Mouse (Mus musculus) mouse trophoblast stem cell (cell line): ENCODE data around the gene Dlgap3.

ENCODE experiments used
- in situ Hi-C, 2 experiments: fragments of 300-500 bp; cut with MseI, MboI; formaldehyde crosslinking; loops; 2 replicates in 1 of 2; 3 replicates in 1 of 2; pipeline ENCODE4 v1.15.1; 2025

The Dlgap3 gene

DNA sequence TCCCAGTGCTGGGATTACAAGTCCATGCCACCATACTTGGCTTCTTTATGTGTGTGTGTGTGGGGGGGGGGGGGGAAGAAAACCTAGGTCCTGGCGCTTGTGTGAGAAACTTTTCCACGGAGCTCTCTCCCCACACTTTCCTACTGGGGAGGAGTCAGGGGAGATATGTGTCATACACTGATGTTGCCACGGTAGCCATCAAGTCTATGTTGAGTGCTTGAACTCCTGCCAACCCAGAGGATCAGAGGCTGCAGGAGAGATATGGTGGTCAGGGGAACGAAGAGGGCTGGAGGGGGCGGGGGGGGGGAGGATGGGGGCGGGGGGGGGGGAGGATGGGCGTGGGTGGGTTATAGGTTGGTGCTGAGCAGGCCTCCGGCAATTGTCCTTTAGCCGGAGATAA, 46.8 kb downstream of the Dlgap3 start:
- in situ Hi-C loops: no loop called here

GRCm38 (mm10) chr4:127216251-127216651, 47.2 kb downstream of the Dlgap3 start:
- in situ Hi-C loops: no loop called here

DNA sequence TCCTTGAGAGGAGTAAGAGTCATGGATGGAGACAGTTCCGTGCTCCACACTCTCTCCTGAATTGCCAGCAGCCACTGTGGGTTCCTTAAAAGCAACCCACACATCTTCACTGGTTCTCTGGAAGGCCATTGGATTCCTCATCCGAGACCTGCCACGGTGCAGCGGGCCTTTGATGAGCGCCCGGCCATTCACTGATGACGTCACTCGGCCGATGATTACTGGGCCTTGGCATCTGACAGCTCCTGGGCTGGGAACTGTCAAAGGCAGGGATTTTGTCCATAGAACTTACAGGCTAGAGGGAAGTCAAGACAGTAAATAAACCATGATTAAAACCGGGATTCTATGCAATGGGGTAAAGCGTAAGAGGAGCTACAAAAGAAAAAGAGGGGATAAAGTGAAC, 48.0 kb downstream of the Dlgap3 start:
- in situ Hi-C loops: no loop called here

DNA sequence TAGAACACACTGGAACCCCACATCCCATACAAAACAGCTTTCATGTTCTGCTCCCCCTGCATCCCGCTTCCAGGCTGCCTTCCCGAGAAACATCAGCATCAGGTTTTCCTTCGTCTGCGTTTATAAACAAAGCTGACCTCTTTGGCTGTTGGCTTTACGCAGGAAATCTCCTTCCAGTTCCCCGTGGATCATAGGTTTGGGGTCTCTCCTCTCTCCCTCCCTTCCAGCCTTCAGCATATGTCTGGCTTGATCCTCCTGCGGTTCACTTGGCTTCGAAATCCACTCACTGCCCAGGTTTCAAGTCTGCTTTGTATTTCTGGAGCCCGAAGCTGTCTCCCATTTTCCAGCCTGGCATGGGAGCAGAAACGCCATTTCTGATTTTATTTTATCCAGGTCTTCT, 54.3 kb downstream of the Dlgap3 start:
- in situ Hi-C loops: no loop called here

DNA sequence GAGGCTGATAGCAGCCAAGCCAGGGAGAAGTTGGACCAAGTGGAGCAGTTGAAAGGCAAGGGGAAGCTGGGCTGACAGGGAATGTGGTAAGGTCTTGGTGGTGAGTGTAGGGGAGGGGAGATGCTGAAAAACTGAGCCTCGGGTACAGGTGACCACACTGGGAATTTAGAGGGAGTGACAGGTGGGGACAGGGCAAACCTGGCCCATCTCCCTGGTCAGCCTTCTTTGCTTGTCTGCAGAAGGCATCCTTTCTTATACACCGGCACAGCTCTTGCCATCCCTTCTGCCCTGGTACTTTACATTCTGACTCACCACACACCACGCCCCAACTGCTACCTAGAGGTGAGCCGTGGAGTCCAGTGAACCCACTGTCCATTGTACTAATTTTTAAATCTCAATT, 54.8 kb downstream of the Dlgap3 start:
- in situ Hi-C loops: no loop called here

DNA sequence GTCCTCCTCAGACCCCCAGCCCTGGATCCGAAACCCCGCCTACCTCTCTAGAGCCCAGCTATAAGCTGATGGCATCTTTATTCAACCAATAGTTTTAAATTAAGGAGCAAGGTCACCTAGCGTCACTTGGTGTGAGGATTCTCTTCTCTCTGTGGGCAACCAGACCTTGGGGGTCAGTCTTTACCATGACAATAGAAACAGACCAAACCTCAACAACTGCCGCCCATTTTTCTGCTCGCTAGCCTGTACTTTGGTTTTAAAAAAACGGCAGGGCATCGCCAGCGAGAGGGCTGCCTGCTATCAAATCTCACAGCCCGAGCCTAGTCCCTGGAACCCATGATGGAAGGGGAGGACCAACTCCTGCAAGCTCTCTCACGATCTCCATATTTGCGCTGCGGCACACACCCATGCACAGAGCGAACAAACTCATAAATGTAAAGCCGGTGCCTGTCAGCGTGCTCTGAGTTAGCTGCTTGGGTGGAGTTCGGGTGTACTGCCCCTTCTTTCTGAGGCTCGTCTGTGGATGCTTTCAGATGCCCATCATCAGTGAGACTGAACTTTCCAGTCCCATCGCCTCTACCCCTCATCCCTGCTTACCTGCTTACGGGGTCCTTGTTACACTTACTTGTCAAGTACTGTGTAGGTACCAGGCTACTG, 55.6 kb downstream of the Dlgap3 start:
- in situ Hi-C loops: no loop called here

DNA sequence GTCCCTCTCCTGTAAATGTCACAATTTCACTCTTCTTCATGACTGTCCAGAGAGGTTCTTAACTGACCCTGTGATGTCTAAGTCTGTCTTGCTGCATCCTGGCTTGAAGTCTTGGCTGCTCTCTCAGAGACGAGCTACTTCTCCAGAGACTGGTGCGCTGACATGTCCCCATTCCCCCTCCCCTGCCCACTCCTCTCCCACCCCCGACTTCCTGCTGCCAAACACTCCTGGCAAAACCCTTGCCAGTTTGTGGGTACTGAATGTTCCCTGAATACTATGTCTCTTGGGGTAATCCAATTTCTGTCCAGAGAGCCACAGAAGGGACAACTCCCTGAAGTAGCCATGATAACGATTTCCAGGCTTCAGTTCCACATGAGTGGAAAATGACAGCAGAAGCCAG, 57.1 kb downstream of the Dlgap3 start:
- in situ Hi-C loops: no loop called here

DNA sequence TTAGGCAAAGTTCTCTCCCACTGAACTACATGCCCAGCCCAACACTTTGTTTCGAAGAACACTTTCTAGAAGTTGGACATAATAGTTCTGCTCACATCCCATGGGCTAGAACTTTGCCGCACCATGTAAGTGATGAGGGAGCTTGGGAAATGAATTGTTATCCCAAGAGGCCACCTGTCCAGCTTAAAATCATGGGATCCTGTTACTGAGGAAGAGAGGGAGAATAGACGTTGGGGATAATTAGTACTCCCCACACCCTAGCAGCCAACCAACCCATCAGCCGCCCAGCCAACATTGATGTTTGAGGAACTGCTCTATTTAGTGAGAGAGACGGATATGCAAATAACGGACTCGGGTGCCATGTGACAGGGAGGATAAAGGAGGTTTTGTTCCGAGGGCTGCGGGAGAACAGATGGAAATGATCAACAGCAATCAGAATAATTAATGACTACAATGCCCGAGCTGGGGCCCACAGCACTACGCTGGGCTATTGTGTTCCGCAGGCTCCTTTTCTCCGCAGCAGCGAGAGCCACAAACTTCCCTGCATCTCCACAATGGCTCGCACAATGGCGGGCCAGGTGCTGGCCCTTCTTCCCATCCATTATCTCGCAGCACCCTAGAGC, 58.2 kb downstream of the Dlgap3 start:
- in situ Hi-C loops: no loop called here

GRCm38 (mm10) chr4:127232028-127232427, 63.0 kb downstream of the Dlgap3 start:
- in situ Hi-C loops: no loop called here

- in situ Hi-C loops: no loop called here
These were observed 63.5 kb downstream of the Dlgap3 start for GRCm38 (mm10) chr4:127232551-127232950.

- in situ Hi-C loops: no loop called here
These were observed 64.6 kb downstream of the Dlgap3 start for GRCm38 (mm10) chr4:127233416-127234125.

GRCm38 (mm10) chr4:127235742-127236487, 66.9 kb downstream of the Dlgap3 start:
- in situ Hi-C loops: no loop called here

DNA sequence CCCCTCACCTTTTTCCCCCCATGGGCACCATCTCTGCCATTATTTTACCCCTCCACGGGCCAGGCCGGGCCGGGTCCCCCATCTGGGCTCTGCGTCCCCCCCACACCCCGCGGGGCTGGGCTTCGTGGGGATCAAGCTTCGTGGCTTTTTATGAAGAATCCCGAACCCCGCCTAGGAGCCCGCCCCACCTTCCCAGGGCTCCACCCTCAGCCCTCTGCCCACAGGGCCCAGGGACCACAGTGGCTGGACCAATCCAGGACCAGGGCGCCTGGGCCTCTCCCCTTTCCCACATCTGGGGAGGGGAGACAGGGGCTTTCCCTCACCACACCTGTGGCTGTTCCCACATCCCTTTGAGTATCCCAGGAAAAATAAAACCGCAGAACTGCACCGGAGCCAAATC, 67.6 kb downstream of the Dlgap3 start:
- in situ Hi-C loops: no loop called here

GRCm38 (mm10) chr4:127237271-127237670, 68.3 kb downstream of the Dlgap3 start:
- in situ Hi-C loops: no loop called here

- in situ Hi-C loops: no loop called here
These were observed 73.7 kb downstream of the Dlgap3 start for GRCm38 (mm10) chr4:127242696-127243095.

GRCm38 (mm10) chr4:127243552-127243951, 74.5 kb downstream of the Dlgap3 start, which contains the start of gene Smim12:
Gene Smim12 (plus strand): TSS chr4:127243784.
- in situ Hi-C loops: no loop called here

DNA sequence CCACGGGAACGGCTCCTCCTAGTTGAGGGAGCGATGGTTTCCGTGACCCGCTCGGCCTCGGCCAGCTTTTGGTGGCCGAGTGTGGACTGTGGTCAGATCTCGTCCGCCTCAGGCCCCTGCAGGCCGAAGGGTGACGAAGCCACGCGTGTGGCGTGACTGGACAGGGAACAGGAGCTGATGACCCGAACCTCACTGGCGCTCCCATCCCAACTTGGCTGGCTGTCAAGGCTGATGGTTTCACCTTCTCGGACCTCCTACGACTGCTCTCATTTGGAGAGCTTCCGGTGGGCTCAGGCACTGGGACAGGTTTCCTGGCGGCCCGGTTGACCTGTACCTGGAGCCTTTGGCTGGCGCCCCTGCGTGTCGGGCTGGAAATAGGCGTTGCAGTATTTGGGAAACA, 74.9 kb downstream of the Dlgap3 start:
- in situ Hi-C loops: no loop called here

DNA sequence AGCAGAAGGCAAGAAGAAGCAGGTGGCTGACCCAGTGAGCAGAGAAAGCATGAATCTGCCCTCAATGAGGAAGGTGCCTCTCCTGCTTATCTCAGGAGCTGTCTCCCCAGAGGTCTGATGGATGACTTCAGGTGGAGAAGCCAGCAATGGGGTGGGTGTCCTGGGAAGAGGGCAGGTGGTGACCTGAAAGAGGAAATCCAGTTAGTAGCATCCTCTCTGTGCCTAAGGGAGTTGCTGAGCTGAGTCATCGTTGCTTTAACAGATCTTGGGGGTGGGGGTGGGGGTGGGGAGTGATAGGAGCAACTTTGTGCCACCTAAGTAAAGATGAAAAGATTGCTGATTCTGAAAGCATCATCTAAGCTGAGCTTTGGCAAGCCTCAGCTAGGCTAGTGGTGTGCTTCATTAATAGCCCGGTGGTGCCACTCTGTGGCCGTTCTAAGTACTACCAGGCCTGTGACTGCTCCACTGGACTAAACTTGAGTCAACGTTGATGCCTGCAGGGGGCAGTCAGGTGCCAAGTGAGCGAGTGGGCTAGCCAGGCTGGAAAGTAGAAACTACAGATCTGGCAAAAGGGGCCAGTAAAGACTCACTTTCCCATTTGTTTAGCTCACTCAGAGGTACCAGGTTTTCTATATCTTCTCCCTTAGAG, 80.8 kb downstream of the Dlgap3 start:
- in situ Hi-C loops: loop anchor here (5.0 kb wide), 1 partner anchor 67 kb away; no protein-coding TSS in a partner anchor

DNA sequence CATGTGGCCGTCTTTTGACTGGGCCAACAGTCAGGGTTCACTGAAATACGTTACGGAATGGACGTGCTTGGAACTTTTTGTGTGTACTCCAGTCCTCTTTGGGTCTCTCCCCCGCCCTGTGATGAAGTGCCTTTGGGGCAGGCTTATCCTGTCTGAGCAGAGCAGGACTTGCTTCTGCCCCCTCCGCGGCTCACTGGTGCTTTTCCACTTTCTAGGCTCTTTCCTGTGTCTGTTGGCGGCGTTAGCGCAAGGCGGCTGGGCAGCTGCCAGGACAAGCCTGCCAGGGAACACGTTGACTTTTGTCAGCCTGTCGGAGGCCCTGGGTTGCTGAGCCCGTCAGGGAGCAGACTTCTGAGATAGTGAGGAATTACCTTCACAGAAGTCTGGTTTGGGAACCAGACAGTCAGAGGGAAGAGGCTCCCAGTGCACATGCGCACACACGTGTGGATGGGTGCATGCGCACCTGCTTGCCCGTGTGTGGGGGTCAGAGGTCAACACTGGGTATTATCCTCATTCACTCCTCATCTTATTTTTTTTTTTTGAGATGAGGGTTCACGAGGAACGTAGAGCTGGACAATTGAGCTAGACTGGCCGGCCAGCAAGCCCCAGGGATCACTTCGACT, 83.1 kb downstream of the Dlgap3 start:
- in situ Hi-C loops: loop anchor here (5.0 kb wide), 1 partner anchor 65 kb away; no protein-coding TSS in a partner anchor

DNA sequence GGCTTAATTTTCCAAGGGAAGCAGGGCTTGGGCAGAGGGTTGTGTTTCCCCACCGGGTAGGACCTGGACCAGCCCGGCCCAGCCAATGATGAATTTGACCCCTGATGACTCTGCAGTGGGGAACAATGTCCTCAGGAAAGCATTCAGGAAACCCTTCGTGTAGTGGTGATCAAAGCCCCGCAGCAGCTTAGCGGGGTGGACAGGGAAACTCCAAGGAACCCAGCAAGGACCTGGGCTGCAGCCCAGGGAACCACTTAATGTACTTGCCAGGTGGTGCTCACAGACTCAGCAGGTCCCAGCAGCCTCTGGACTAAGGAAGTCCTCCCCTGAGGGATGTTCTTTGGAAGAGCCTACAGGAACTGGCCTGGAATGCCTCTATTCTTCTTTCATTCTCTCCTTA, 87.7 kb downstream of the Dlgap3 start:
- in situ Hi-C loops: no loop called here
